9 mouse cellular contexts compared by ENCODE assay signal in genomic region chr2:135733926-135734510, GRCm38 (mm10).
DNase-seq lines count a peak whose midpoint lies in the region; ATAC-seq lines count a peak whose summit lies in the region.
"Had no signal": no experiment of that assay in that cellular context is flagged by ENCODE, and none has a peak within 500 bp of the region (broad histone marks: within the 10 kb centered on the region; RNA-seq: fewer than 3 reads in every experiment).

No protein-coding gene starts in this region.

- peak; percentile 28; the same call in 1 of the 2 replicates for ATAC-seq in lung, embryonic 15.5 days (ENCODE audit: borderline replicate concordance, extremely low read depth, low FRiP score, low TSS enrichment)
- peak; percentile 51; the same call in 1 of the 2 replicates for ATAC-seq in forebrain, embryonic 13.5 days

- peaks cover 18% of the 10 kb centered on the region for H3K4me1 ChIP-seq in lung, embryonic 15.5 days
- peaks cover 13% of the 10 kb centered on the region for H3K4me1 ChIP-seq in forebrain, embryonic 13.5 days

- DNase-seq in gastrocnemius, postnatal 25 days = peak; percentile 41
- no peak for DNase-seq in gastrocnemius, adult 18-20 months (ENCODE audit: low spot score)
- no peak for DNase-seq in lung, postnatal 4 days
- peak; percentile 48 for DNase-seq in retina, embryonic 14.5 days (ENCODE audit: low spot score)
- no peak for DNase-seq in thymus, postnatal 10 days (ENCODE audit: low spot score in 2 of 2)
- DNase-seq in ovary, adult 18-20 months (ENCODE audit: low spot score) = no peak

- no peak overlapping the region for H3K4me3 ChIP-seq in lung, embryonic 15.5 days
- no peak overlapping the region for H3K4me3 ChIP-seq in forebrain, embryonic 13.5 days
- H3K4me3 ChIP-seq: limb, embryonic 15.5 days had no signal

- H3K9ac ChIP-seq in lung, embryonic 15.5 days = no peak overlapping the region
- H3K9ac ChIP-seq in forebrain, embryonic 13.5 days = no peak overlapping the region
- H3K9ac ChIP-seq: limb, embryonic 15.5 days had no signal

- no peaks in the 10 kb centered on the region for H3K27me3 ChIP-seq in lung, embryonic 15.5 days
- no peaks in the 10 kb centered on the region for H3K27me3 ChIP-seq in forebrain, embryonic 13.5 days
- H3K27me3 ChIP-seq: limb, embryonic 15.5 days had no signal

- WGBS in lung, embryonic 15.5 days = 43% methylated on average over 10 of the region's 10 CpGs
- 26% methylated on average over 10 of the region's 10 CpGs for WGBS in forebrain, embryonic 13.5 days

- H3K27ac ChIP-seq in lung, embryonic 15.5 days = no peak overlapping the region
- no peak overlapping the region for H3K27ac ChIP-seq in forebrain, embryonic 13.5 days
- H3K27ac ChIP-seq: limb, embryonic 15.5 days had no signal

- H3K4me2 ChIP-seq in lung, embryonic 15.5 days = no peak overlapping the region
- no peak overlapping the region for H3K4me2 ChIP-seq in forebrain, embryonic 13.5 days
- H3K4me2 ChIP-seq: limb, embryonic 15.5 days had no signal

- no peaks in the 10 kb centered on the region for H3K9me3 ChIP-seq in lung, embryonic 15.5 days
- H3K9me3 ChIP-seq in forebrain, embryonic 13.5 days (replicated peaks) = no peaks in the 10 kb centered on the region
- H3K9me3 ChIP-seq: limb, embryonic 15.5 days had no signal

- H3K36me3 ChIP-seq in lung, embryonic 15.5 days = no peaks in the 10 kb centered on the region
- no peaks in the 10 kb centered on the region for H3K36me3 ChIP-seq in forebrain, embryonic 13.5 days (ENCODE audit: poor library complexity, severe bottlenecking)
- H3K36me3 ChIP-seq: limb, embryonic 15.5 days had no signal

Comparison
In these comparisons a context has a peak if more than half of its experiments do, and no peak if none do; other contexts are left out.
1. DNase-seq: peak in gastrocnemius, postnatal 25 days (single experiment) and retina, embryonic 14.5 days (single experiment); none in gastrocnemius, adult 18-20 months (single experiment), lung, postnatal 4 days (0 of 2), thymus, postnatal 10 days (0 of 2) and ovary, adult 18-20 months (single experiment).